Mouse (Mus musculus) C2C12 (cell line): Measurements from ENCODE around the gene Emcn.

Experiments
- CEBPB ChIP-seq: IDR thresholded peaks from one replicate; pipeline ENCODE4 v1.6.1; 2011; ENCODE audit warnings: low read depth, mild to moderate bottlenecking, control low read depth, moderate library complexity
- CTCF ChIP-seq: IDR thresholded peaks from one replicate; pipeline ENCODE4 v1.5.1; 2011; ENCODE audit not compliant: control insufficient read depth, insufficient read depth, insufficient read length
- FOSL1 ChIP-seq: IDR thresholded peaks from one replicate; pipeline ENCODE4 v1.8.0; 2011; ENCODE audit warnings: mild to moderate bottlenecking, low read length; ENCODE audit not compliant: poor library complexity, insufficient read depth, severe bottlenecking
- MAX ChIP-seq: IDR thresholded peaks from one replicate; pipeline ENCODE4 v1.6.1; 2011; ENCODE audit warnings: mild to moderate bottlenecking, control low read depth
- MYOD1 ChIP-seq: IDR thresholded peaks from one replicate; pipeline ENCODE4 v1.6.1; 2011; ENCODE audit warnings: low read depth; ENCODE audit not compliant: control insufficient read depth, insufficient read length
- MYOG ChIP-seq: IDR thresholded peaks from one replicate; pipeline ENCODE4 v1.6.1; 2011; ENCODE audit not compliant: control insufficient read depth, insufficient read length; ENCODE audit errors: extremely low read depth
- USF1 ChIP-seq: IDR thresholded peaks from one replicate; pipeline ENCODE4 v1.6.1; 2011; ENCODE audit warnings: low read depth, mild to moderate bottlenecking, control low read depth, moderate library complexity

GRCm38 (mm10) chr3:137356697-137357096 lies 15.8 kb downstream of the Emcn start:
- TF ChIP-seq CTCF (no peak), USF1 (no peak), MYOD1 (no peak), CEBPB (no peak), MYOG (no peak), MAX (no peak), FOSL1 (no peak)
